12 mouse cellular contexts compared by ENCODE assay signal in genomic region chr4:119970166-119970565, GRCm38 (mm10).
A peak's percentile ranks its signal among the peaks of the same experiment; 100 is the strongest.
DNase-seq lines count a peak whose midpoint lies in the region; ATAC-seq and TF ChIP-seq lines count a peak whose summit lies in the region.
"Had no signal": no experiment of that assay in that cellular context is flagged by ENCODE, and none has a peak within 500 bp of the region (broad histone marks: within the 10 kb centered on the region; RNA-seq: fewer than 3 reads in every experiment).

No protein-coding gene starts in this region.

- no peaks in the 10 kb centered on the region for H3K9me3 ChIP-seq in hindbrain, embryonic 12.5 days (replicated peaks)
- no peaks in the 10 kb centered on the region for H3K9me3 ChIP-seq in liver, embryonic 11.5 days (ENCODE audit: control insufficient read depth, low read length)
- H3K9me3 ChIP-seq: neural tube, embryonic 12.5 days; stomach, embryonic 15.5 days had no signal

- peaks cover 6% of the 10 kb centered on the region for H3K27me3 ChIP-seq in hindbrain, embryonic 12.5 days
- no peaks in the 10 kb centered on the region for H3K27me3 ChIP-seq in liver, embryonic 11.5 days (replicated peaks; ENCODE audit: control insufficient read depth, insufficient read depth, low read length)
- H3K27me3 ChIP-seq in kidney, adult 2 months (replicated peaks; ENCODE audit: control insufficient read depth, insufficient read depth, low read length): no peaks in the 10 kb centered on the region
- H3K27me3 ChIP-seq: neural tube, embryonic 12.5 days; Patski had no signal

- WGBS in hindbrain, embryonic 12.5 days: 37% methylated on average over 9 of the region's 9 CpGs
- 63% methylated on average over 8 of the region's 9 CpGs for WGBS in liver, embryonic 11.5 days
- WGBS in kidney, adult 2 months: 76% methylated on average over 9 of the region's 9 CpGs

- peak; percentile 71 for DNase-seq in left cerebral cortex, adult 11 months (ENCODE audit: low spot score)
- DNase-seq in left cerebral cortex, postnatal 4 days: no peak
- peak; percentile 84 to 85 for DNase-seq in left cerebral cortex, postnatal 14 days (ENCODE audit: low spot score in 2 of 2)
- DNase-seq in right cerebral cortex, postnatal 36 days (ENCODE audit: low spot score in 2 of 2): peak; percentile 85 to 91
- no peak for DNase-seq in liver, embryonic 11.5 days (ENCODE audit: low spot score)
- DNase-seq in kidney, adult 2 months: no peak
- DNase-seq in kidney, postnatal 36 days: no peak
- DNase-seq: heart, postnatal 14 days had no signal

- H3K4me2 ChIP-seq in hindbrain, embryonic 12.5 days (replicated peaks): no peak overlapping the region
- H3K4me2 ChIP-seq in liver, embryonic 11.5 days: no peak overlapping the region
- H3K4me2 ChIP-seq: neural tube, embryonic 12.5 days; stomach, embryonic 15.5 days had no signal

- H3K4me1 ChIP-seq in hindbrain, embryonic 12.5 days: peaks cover 32% of the 10 kb centered on the region
- H3K4me1 ChIP-seq in liver, embryonic 11.5 days (replicated peaks; ENCODE audit: control insufficient read depth, insufficient read depth, low read length): no peaks in the 10 kb centered on the region
- 0 out of 2 replicates have a peak, but pooled peaks cover 6% of the 10 kb centered on the region for H3K4me1 ChIP-seq in kidney, adult 2 months (ENCODE audit: control insufficient read depth, insufficient read depth, low read length)

- intact Hi-C loops in left cerebral cortex, postnatal 4 days (cut with DNase I): no loop called here
- intact Hi-C loops in left cerebral cortex, postnatal 14 days (cut with DNase I): no loop called here

- TF ChIP-seq POLR2A in kidney, adult 2 months (IDR thresholded peaks at IDR 0.05; ENCODE audit: low read depth, low read length): no peak

- no peak overlapping the region for H3K4me3 ChIP-seq in hindbrain, embryonic 12.5 days
- no peak overlapping the region for H3K4me3 ChIP-seq in liver, embryonic 11.5 days (ENCODE audit: low read depth, low read length)
- H3K4me3 ChIP-seq in kidney, adult 2 months (ENCODE audit: insufficient read depth, low read depth, low read length): no peak overlapping the region
- H3K4me3 ChIP-seq: neural tube, embryonic 12.5 days; stomach, embryonic 15.5 days had no signal

- H3K9ac ChIP-seq in hindbrain, embryonic 12.5 days: no peak overlapping the region
- H3K9ac ChIP-seq in liver, embryonic 11.5 days (ENCODE audit: low read depth, low read length): no peak overlapping the region
- H3K9ac ChIP-seq: neural tube, embryonic 12.5 days; stomach, embryonic 15.5 days had no signal

- peak; percentile 20; the same call in 1 of the 2 replicates for ATAC-seq in hindbrain, embryonic 12.5 days (ENCODE audit: low FRiP score)
- ATAC-seq in liver, embryonic 11.5 days (replicated peaks; ENCODE audit: low FRiP score): no peak
- ATAC-seq: Patski had no signal

- no peaks in the 10 kb centered on the region for H3K36me3 ChIP-seq in hindbrain, embryonic 12.5 days
- no peaks in the 10 kb centered on the region for H3K36me3 ChIP-seq in liver, embryonic 11.5 days (ENCODE audit: control insufficient read depth, insufficient read depth, low read length)
- H3K36me3 ChIP-seq in kidney, adult 2 months (ENCODE audit: control insufficient read depth, insufficient read depth, low read length): no peaks in the 10 kb centered on the region
- H3K36me3 ChIP-seq: neural tube, embryonic 12.5 days; stomach, embryonic 15.5 days had no signal

- H3K27ac ChIP-seq in hindbrain, embryonic 12.5 days: 0 out of 2 replicates have a peak overlapping the region, but pooled peaks have one; percentile 19
- H3K27ac ChIP-seq in liver, embryonic 11.5 days (ENCODE audit: low read depth, low read length): no peak overlapping the region
- no peak overlapping the region for H3K27ac ChIP-seq in kidney, adult 2 months (ENCODE audit: insufficient read depth, low read depth, low read length)
- H3K27ac ChIP-seq: neural tube, embryonic 12.5 days; stomach, embryonic 15.5 days had no signal

- no peak for TF ChIP-seq CTCF in kidney, adult 2 months (conservative IDR thresholded peaks at IDR 0.05; ENCODE audit: insufficient read depth, insufficient read length, low read depth, low read length)

Comparison
In these comparisons a context has a peak if more than half of its experiments do, and no peak if none do; other contexts are left out.
1. DNase-seq: peak in left cerebral cortex, adult 11 months (single experiment), left cerebral cortex, postnatal 14 days (2 of 2) and right cerebral cortex, postnatal 36 days (2 of 2); none in left cerebral cortex, postnatal 4 days (single experiment), liver, embryonic 11.5 days (single experiment), kidney, adult 2 months (single experiment) and kidney, postnatal 36 days (0 of 2).